Mouse (Mus musculus) liver, postnatal 0 days (tissue): ENCODE results near the gene Tgif2. TPM values are rescaled to one million over a fixed set of nuclear protein-coding genes. Genes with fewer than 3 reads are reported as not detected.
"Not testable (repeated sequence)": the region's sequence is repeated elsewhere in the genome, so short reads cannot be mapped to it uniquely, and the experiment has no call there.

Experiments
- ATAC-seq: fragments of 200-750 bp; cut with Nextera tagmentation; 2 replicates; pipeline ENCODE4 v1.8.0; 2017; ENCODE audit warnings: mild to moderate bottlenecking, moderate library complexity
- DNase-seq: peaks from one replicate; pipeline ENCODE4 v3.0.0-alpha.2; 2016
- H3K27ac ChIP-seq: fragments of 300-500 bp; sonication (generic); 2 replicates; pipeline ENCODE4 v1.5.1; 2014; ENCODE audit warnings: antibody characterized with exemption, moderate library complexity, mild to moderate bottlenecking, low read depth
- H3K27me3 ChIP-seq: fragments of 300-500 bp; sonication (generic); 2 replicates; pipeline ENCODE4 v1.6.1; 2014; ENCODE audit warnings: low read length, control low read depth, mixed read lengths; ENCODE audit not compliant: insufficient read depth
- H3K36me3 ChIP-seq: fragments of 300-500 bp; sonication (generic); replicated peaks from 2 replicates; pipeline ENCODE4 v1.6.1; 2014; ENCODE audit warnings: mild to moderate bottlenecking, control low read depth, low read length, moderate library complexity, mixed read lengths; ENCODE audit not compliant: insufficient read depth
- H3K4me1 ChIP-seq: fragments of 300-500 bp; sonication (generic); 2 replicates; pipeline ENCODE4 v1.6.1; 2014; ENCODE audit warnings: antibody characterized with exemption, mild to moderate bottlenecking, control low read depth; ENCODE audit not compliant: insufficient read depth
- H3K4me2 ChIP-seq: fragments of 300-500 bp; sonication (generic); 2 replicates; pipeline ENCODE4 v1.6.1; 2014; ENCODE audit warnings: low read depth, mild to moderate bottlenecking, low read length, moderate library complexity, mixed read lengths
- H3K4me3 ChIP-seq: fragments of 300-500 bp; sonication (generic); 2 replicates; pipeline ENCODE4 v1.5.1; 2014; ENCODE audit warnings: low read depth, low read length
- H3K9ac ChIP-seq: fragments of 300-500 bp; sonication (generic); replicated peaks from 2 replicates; pipeline ENCODE4 v1.6.1; 2014; ENCODE audit warnings: mild to moderate bottlenecking, moderate library complexity
- H3K9me3 ChIP-seq: fragments of 300-500 bp; sonication (generic); 2 replicates; pipeline ENCODE4 v1.6.1; 2016; ENCODE audit warnings: mild to moderate bottlenecking, control low read depth, low read length, mixed read lengths
- CTCF ChIP-seq: sonication (generic); IDR thresholded peaks from 2 replicates; pipeline ENCODE4 v1.5.1; 2016; ENCODE audit warnings: antibody characterized with exemption, low read depth
- EP300 ChIP-seq: IDR thresholded peaks from 2 replicates; pipeline ENCODE4 v1.6.1; 2016; ENCODE audit warnings: antibody characterized with exemption, low read depth, mild to moderate bottlenecking
- WGBS: fragments of 180-500 bp; shearing (Covaris S2); extraction: QIAGEN DNeasy Blood & Tissue Kit; methylation state at CpG from one replicate; pipeline ENCODE4 v1.1.7; 2014; ENCODE audit not compliant: insufficient replicate concordance; 5-methylcytosine and 5-hydroxymethylcytosine counted together
- polyA plus RNA-seq: library from polyadenylated mRNA; unstranded; fragments of >200 nt; fragmentation: Nextera tagmentation; extraction: Ambion mirVana; gene quantifications from 2 replicates; pipeline ENCODE4 v1.2.1, GENCODE M21; 2015

The Tgif2 gene
- polyA plus RNA-seq, 1 experiment from 2014 or later: 4.9 TPM

- WGBS: 83% methylated on average over 1 of the region's 1 CpGs
- no peaks in the 10 kb centered on the region for H3K36me3 ChIP-seq
Measured at GRCm38 (mm10) chr2:156816116-156816515, 23.7 kb upstream of the Tgif2 start.

GRCm38 (mm10) chr2:156825128-156825527 lies 14.7 kb upstream of the Tgif2 start:
- H3K27me3 ChIP-seq: not testable (repeated sequence)
- 82% methylated on average over 6 of the region's 6 CpGs for WGBS

More at GRCm38 (mm10) chr2:156816116-156816515, 23.7 kb upstream of the Tgif2 start:
- H3K4me3 ChIP-seq: no peak overlapping the region
- no peaks in the 10 kb centered on the region for H3K27me3 ChIP-seq
- H3K9me3 ChIP-seq: no peaks in the 10 kb centered on the region
- H3K27ac ChIP-seq: no peak overlapping the region
- no peak for DNase-seq
- H3K9ac ChIP-seq: no peak overlapping the region
- no peak overlapping the region for H3K4me2 ChIP-seq
- TF ChIP-seq CTCF (no peak), EP300 (no peak)
- no peaks in the 10 kb centered on the region for H3K4me1 ChIP-seq
- ATAC-seq: no peak

GRCm38 (mm10) chr2:156834336-156834735 lies 5.5 kb upstream of the Tgif2 start:
- ATAC-seq: no peak
- H3K4me1 ChIP-seq: peaks cover 10% of the 10 kb centered on the region
- WGBS: 90% methylated on average over 11 of the region's 11 CpGs

More at GRCm38 (mm10) chr2:156825128-156825527, 14.7 kb upstream of the Tgif2 start:
- not testable (repeated sequence) for H3K4me3 ChIP-seq, H3K4me1 ChIP-seq, H3K36me3 ChIP-seq, H3K4me2 ChIP-seq, H3K27ac ChIP-seq, H3K9ac ChIP-seq, H3K9me3 ChIP-seq, ATAC-seq, DNase-seq
- 0 out of 2 replicates have a peak, but pooled peaks have one; percentile 12 for TF ChIP-seq CTCF

DNA sequence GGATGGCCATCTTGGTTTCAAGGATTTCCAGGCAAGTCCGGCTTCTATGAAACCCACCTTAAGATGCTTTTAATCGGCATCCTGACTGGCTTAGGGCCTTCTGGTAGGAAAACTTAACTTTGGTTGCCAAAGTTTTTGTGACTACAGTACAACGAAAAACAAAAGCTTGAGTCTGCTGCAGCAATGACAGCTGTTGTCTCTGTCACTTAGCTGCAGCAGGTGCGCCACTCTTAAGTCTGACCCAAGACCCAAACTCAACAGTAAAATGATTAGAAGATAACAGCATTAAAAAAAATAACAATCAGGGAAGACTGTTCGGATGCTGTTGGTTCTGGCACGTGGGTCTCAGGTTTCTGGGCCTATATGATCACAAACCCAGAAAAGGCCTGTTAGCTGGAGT lies 968 bp upstream of the Tgif2 start:
- no peak overlapping the region for H3K4me3 ChIP-seq

More at GRCm38 (mm10) chr2:156834336-156834735, 5.5 kb upstream of the Tgif2 start:
- Histone ChIP-seq H3K36me3 (peaks cover 12% of the 10 kb centered on the region), H3K27me3 (no peaks in the 10 kb centered on the region), H3K9ac (no peak overlapping the region), H3K4me3 (no peak overlapping the region), H3K4me2 (no peak overlapping the region), H3K27ac (no peak overlapping the region), H3K9me3 (peaks cover 19% of the 10 kb centered on the region)
- no peak for DNase-seq
- TF ChIP-seq CTCF: no peak
- no peak for TF ChIP-seq EP300

GRCm38 (mm10) chr2:156840301-156841027 lies 657 bp downstream of the Tgif2 start:
- ATAC-seq (peak; percentile 22), DNase-seq (peak; percentile 59)
- WGBS: 4% methylated on average over 58 of the region's 79 CpGs
- TF ChIP-seq EP300: no peak
- no peak for TF ChIP-seq CTCF
- Histone ChIP-seq H3K4me3 (peak overlapping the region; percentile 83), H3K9me3 (no peaks in the 10 kb centered on the region), H3K9ac (peak overlapping the region; percentile 81), H3K4me1 (peaks cover 30% of the 10 kb centered on the region), H3K27ac (peak overlapping the region; percentile 88), H3K27me3 (no peaks in the 10 kb centered on the region), H3K4me2 (peak overlapping the region; percentile 99), H3K36me3 (no peaks in the 10 kb centered on the region)

More for the DNA sequence above, 968 bp upstream of the Tgif2 start:
- Histone ChIP-seq H3K27ac (peak overlapping the region; percentile 88), H3K36me3 (0 out of 2 replicates have a peak, but pooled peaks cover 2% of the 10 kb centered on the region), H3K9ac (no peak overlapping the region; the same call in 1 of the 2 replicates), H3K4me2 (peak overlapping the region; percentile 99; the same call in 1 of the 2 replicates), H3K4me1 (peaks cover 30% of the 10 kb centered on the region), H3K27me3 (no peaks in the 10 kb centered on the region), H3K9me3 (no peaks in the 10 kb centered on the region)
- TF ChIP-seq EP300 (no peak), CTCF (no peak)
- WGBS: 71% methylated on average over 6 of the region's 6 CpGs
- DNase-seq (no peak), ATAC-seq (no peak)

DNA sequence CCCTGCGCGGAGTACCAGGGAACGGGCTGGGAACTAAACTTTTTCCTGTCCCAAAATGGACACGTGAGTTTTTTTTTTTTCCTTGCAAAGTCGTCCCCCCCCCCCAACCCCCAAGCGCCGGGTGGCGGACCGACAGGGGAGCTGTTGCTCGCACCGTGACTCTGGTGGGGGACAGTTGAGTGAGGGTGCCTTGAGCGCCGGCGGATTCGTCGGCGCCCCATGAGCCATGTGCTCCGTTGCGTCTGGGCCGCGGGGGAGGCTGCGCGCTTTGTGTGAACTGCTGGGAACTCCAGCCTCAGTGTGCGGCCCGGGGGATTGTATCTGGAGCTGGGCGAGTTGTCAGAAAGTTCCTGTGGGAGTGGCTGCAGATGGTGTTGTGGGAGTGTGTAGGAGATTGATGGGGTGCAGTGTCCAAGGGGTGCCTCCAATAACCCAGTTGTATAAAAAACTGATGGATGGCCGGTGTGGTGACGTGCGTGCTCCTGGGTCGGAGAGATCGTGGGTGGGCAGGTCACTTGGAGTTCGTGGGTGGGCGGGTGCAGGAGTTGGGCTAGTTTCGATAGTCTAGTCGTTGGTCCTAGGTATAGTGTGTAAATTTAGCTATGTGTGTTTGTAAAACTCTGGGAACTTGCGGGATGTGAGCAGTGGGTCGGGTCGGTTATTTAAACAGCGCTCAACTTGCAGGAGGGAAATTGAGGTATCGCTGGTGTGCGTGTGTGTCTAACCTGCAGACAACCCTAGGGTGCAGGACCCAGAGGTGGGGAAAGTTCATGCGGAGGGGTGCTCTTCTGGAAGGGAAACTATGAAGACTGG lies 1.4 kb downstream of the Tgif2 start:
- H3K4me1 ChIP-seq: peaks cover 30% of the 10 kb centered on the region

More for the DNA sequence above, 1.4 kb downstream of the Tgif2 start:
- DNase-seq: peak; percentile 64
- under 1% methylated on average over 42 of the region's 42 CpGs for WGBS
- no peaks in the 10 kb centered on the region for H3K9me3 ChIP-seq
- 0 out of 2 replicates have a peak, but pooled peaks cover 2% of the 10 kb centered on the region for H3K36me3 ChIP-seq
- H3K4me2 ChIP-seq: peak overlapping the region; percentile 99
- H3K27ac ChIP-seq: peak overlapping the region; percentile 88
- no peaks in the 10 kb centered on the region for H3K27me3 ChIP-seq
- H3K4me3 ChIP-seq: peak overlapping the region; percentile 83
- peak; percentile 12 for ATAC-seq
- TF ChIP-seq CTCF: no peak
- no peak for TF ChIP-seq EP300
- H3K9ac ChIP-seq: peak overlapping the region; percentile 81
